Mouse (Mus musculus) layer of hippocampus, postnatal 25 days (tissue): ENCODE results near the gene Cntln. TPM values are rescaled to one million over a fixed set of nuclear protein-coding genes. Genes with fewer than 3 reads are reported as not detected.

Experiments
- total RNA-seq, 2 experiments: library from RNA; stranded (reverse); gene quantifications; 2 replicates each; pipeline ENCODE4 v1.2.3; 2021

Cntln gene
- total RNA-seq, 2 experiments from 2014 or later, result 5.7 to 6.1 TPM

Other genes starting within 250 kb of the Cntln start
- 1 to 10 TPM in 1 of 2 experiments, under 1 TPM in 1; 0.62 to 1.1 TPM for gene Bnc2, start 209.0 kb upstream of the Cntln start, total RNA-seq